Mouse (Mus musculus) T-helper 17 cell (primary cell): Measurements from ENCODE around the gene Rtn4rl1.
"Not testable (repeated sequence)": the region's sequence is repeated elsewhere in the genome, so short reads cannot be mapped to it uniquely, and the experiment has no call there.

Experiments used
- in situ Hi-C, 2 experiments: fragments of 300-600 bp; cut with MboI, MseI; formaldehyde crosslinking; loops; 1 replicate in 1 of 2; 2 replicates in 1 of 2; pipeline ENCODE4 v1.15.1; 2025; ENCODE audit warnings: high pct_unique_total_duplicates in 2 of 2

Rtn4rl1 gene

GRCm38 (mm10) chr11:75290566-75291271, 97.1 kb downstream of the Rtn4rl1 start:
- in situ Hi-C loops = loop anchor here (5.0 kb wide), 2 partner anchors 43 to 98 kb away; partner anchors contain the start of genes Dph1 (in 1 of the 2) and Rtn4rl1 (in 1 of the 2)

GRCm38 (mm10) chr11:75291389-75292215, 98.0 kb downstream of the Rtn4rl1 start:
- in situ Hi-C loops = loop anchor here (5.0 kb wide), 2 partner anchors 44 to 99 kb away; partner anchors contain the start of genes Dph1 (in 1 of the 2) and Rtn4rl1 (in 1 of the 2)

- in situ Hi-C loops = loop anchor here (5.0 kb wide), 2 partner anchors 45 to 100 kb away; partner anchors contain the start of genes Dph1 (in 1 of the 2) and Rtn4rl1 (in 1 of the 2)
These were observed 98.7 kb downstream of the Rtn4rl1 start for GRCm38 (mm10) chr11:75292281-75292680.

- in situ Hi-C loops = loop anchor here (5.0 kb wide), 2 partner anchors 47 to 102 kb away; partner anchors contain the start of genes Dph1 (in 1 of the 2) and Rtn4rl1 (in 1 of the 2)
These were observed 100.3 kb downstream of the Rtn4rl1 start for GRCm38 (mm10) chr11:75293852-75294361.

GRCm38 (mm10) chr11:75294862-75295261, 101.3 kb downstream of the Rtn4rl1 start:
- in situ Hi-C loops = loop anchor here (5.0 kb wide), 2 partner anchors 48 to 103 kb away; partner anchors contain the start of genes Dph1 (in 1 of the 2) and Rtn4rl1 (in 1 of the 2)

GRCm38 (mm10) chr11:75295534-75295933, 102.0 kb downstream of the Rtn4rl1 start:
- in situ Hi-C loops = not testable (repeated sequence)

- in situ Hi-C loops = no loop called here
These were observed 102.9 kb downstream of the Rtn4rl1 start for GRCm38 (mm10) chr11:75296406-75297005.

GRCm38 (mm10) chr11:75297631-75298030, 104.0 kb downstream of the Rtn4rl1 start:
- in situ Hi-C loops = no loop called here

- in situ Hi-C loops = no loop called here
These were observed 104.9 kb downstream of the Rtn4rl1 start for GRCm38 (mm10) chr11:75298491-75298890.

GRCm38 (mm10) chr11:75299786-75300185, 106.2 kb downstream of the Rtn4rl1 start:
- in situ Hi-C loops = no loop called here

- in situ Hi-C loops = no loop called here
These were observed 107.4 kb downstream of the Rtn4rl1 start for GRCm38 (mm10) chr11:75300954-75301353.

GRCm38 (mm10) chr11:75304797-75305196, 111.2 kb downstream of the Rtn4rl1 start:
- in situ Hi-C loops = no loop called here

GRCm38 (mm10) chr11:75308650-75309049, 115.1 kb downstream of the Rtn4rl1 start:
- in situ Hi-C loops = no loop called here

GRCm38 (mm10) chr11:75310813-75311212, 117.2 kb downstream of the Rtn4rl1 start:
- in situ Hi-C loops = no loop called here

- in situ Hi-C loops = no loop called here
These were observed 118.2 kb downstream of the Rtn4rl1 start for GRCm38 (mm10) chr11:75311751-75312150.

GRCm38 (mm10) chr11:75313834-75314233, 120.3 kb downstream of the Rtn4rl1 start:
- in situ Hi-C loops = no loop called here
